Mouse (Mus musculus): ENCODE measurements at regions not wholly inside any gene's neighbourhood (a gene's known extent, or its start where the extent isn't known, plus 50 kb on each side); places are given as distances from the start of the nearest gene placed in this dataset.

DNA sequence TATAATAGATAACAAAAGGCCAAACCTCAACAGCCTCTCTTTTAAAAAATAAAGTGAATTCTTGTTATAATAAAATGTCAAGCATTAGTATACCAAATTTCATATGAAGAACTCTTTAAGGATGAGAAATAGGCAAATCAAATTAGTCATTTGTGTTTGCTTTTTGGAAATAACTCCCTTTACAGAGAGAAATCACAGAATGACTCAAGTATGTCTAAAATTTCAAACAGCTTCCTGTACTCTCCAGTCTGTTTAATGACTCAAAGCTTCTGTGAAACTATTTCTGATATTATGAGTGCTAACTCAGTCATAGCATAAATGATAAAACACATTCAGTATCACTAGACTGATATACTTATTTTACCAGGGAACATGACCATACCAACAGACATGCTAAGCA is 217.7 kb downstream of the Rps12 start:
- no peak for TF ChIP-seq POLR2A (IDR thresholded peaks at IDR 0.05; ENCODE audit: low read depth, low read length)
- no peak for TF ChIP-seq CTCF (IDR thresholded peaks at IDR 0.05; ENCODE audit: borderline replicate concordance, insufficient read depth, low read length)

Data from embryonic fibroblast, embryonic 13.5 days (primary cell).